Mouse (Mus musculus): Measurements from ENCODE around the gene Laptm5. TPM values are rescaled to one million over a fixed set of nuclear protein-coding genes. Genes with fewer than 3 reads are reported as not detected.

The Laptm5 gene
- polyA plus RNA-seq, 1 experiment from 2014 or later = 24.9 TPM

DNA sequence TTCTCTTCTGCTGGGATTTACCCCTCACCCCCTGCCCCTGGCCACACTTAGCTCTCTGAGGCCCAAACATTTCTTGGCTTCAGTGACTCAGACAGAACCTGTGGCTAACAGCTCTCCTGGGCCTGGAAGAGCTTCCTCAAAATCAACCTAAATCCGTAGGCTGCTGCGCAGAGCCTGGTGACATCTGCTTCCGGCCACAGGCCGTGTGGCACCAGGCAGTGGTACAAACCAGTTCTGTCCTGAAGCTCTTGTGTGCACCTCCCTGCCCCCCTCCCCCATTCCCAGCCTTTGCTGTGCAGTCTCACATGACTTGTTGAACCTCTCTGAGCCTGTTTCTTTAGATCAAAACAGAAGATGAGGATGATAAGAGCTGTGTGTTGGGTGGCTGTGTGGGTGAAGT lies 1.1 kb downstream of the Laptm5 start:
- WGBS = 83% methylated on average over 4 of the region's 4 CpGs
- Histone ChIP-seq H3K9ac (no peak overlapping the region), H3K36me3 (no peaks in the 10 kb centered on the region), H3K4me3 (no peak overlapping the region), H3K9me3 (no peaks in the 10 kb centered on the region), H3K27ac (replicated peaks) (no peak overlapping the region), H3K4me2 (no peak overlapping the region), H3K4me1 (replicated peaks) (no peaks in the 10 kb centered on the region), H3K27me3 (no peaks in the 10 kb centered on the region)
- ATAC-seq (ENCODE audit: low FRiP score, low read depth) = no peak

DNA sequence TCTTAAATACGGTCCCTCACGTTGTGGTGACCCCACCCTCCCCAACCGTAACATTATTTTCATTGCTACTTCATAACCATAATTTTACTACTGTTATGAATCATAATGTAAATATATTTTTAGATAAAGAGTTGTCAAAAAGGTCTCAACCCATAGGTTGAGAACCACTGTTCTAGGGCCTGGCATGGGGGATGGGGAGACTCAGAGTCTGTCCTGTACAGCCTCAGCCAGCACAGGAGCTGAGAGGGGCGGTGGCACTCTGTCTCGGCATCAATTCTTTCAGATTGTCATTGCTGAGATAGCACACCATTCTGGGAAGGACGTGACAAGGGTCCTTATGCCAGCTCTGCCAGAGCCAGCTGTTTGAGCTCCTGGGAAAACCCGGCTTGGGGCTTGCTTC lies 1.6 kb downstream of the Laptm5 start:
- Histone ChIP-seq H3K9ac (no peak overlapping the region), H3K27me3 (no peaks in the 10 kb centered on the region), H3K4me2 (no peak overlapping the region), H3K9me3 (no peaks in the 10 kb centered on the region), H3K4me1 (replicated peaks) (peaks cover 4% of the 10 kb centered on the region; the same call in 1 of the 2 replicates), H3K27ac (replicated peaks) (no peak overlapping the region), H3K4me3 (no peak overlapping the region), H3K36me3 (no peaks in the 10 kb centered on the region)
- no peak for ATAC-seq (ENCODE audit: low FRiP score, low read depth)
- 84% methylated on average over 7 of the region's 7 CpGs for WGBS

DNA sequence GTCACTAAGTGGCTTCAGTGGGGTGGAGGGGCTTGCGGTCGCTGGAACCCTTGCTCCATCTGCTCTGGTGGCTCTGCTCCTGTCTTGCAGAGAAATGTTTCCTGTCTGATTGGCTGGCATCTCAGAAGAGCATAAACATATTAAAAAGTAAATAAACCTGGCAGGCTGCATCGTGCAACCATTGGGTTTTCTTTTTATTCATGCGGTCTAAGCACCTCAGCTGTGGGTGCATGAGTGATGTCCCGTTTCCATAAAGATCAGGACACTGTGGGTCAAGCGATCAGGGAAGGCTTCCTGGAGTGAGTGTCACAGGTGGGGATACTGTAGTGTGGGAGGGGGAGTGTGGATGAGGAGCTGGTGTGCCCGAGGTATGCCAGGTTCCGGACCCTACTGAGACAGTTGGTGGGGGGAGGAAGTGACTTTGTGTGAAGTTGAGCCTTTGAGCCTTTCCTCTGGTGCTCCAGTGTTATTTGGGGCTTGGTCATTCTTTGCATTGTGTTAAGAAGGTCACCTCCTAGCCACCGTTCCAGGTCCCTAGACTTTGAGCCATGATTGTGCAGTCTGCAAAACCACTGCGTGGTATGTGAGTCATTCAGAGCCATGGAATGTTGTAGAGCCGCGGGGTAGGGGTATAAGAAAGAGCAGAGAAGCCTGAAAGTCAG lies 2.2 kb downstream of the Laptm5 start:
- no peak for ATAC-seq (ENCODE audit: low FRiP score, low read depth)
- H3K9ac ChIP-seq = no peak overlapping the region
- H3K9me3 ChIP-seq = no peaks in the 10 kb centered on the region
- no peak overlapping the region for H3K27ac ChIP-seq (replicated peaks)
- H3K4me2 ChIP-seq = no peak overlapping the region
- no peaks in the 10 kb centered on the region for H3K27me3 ChIP-seq
- H3K4me3 ChIP-seq = no peak overlapping the region
- 81% methylated on average over 12 of the region's 12 CpGs for WGBS
- peaks cover 10% of the 10 kb centered on the region for H3K4me1 ChIP-seq (replicated peaks)
- no peaks in the 10 kb centered on the region for H3K36me3 ChIP-seq

DNA sequence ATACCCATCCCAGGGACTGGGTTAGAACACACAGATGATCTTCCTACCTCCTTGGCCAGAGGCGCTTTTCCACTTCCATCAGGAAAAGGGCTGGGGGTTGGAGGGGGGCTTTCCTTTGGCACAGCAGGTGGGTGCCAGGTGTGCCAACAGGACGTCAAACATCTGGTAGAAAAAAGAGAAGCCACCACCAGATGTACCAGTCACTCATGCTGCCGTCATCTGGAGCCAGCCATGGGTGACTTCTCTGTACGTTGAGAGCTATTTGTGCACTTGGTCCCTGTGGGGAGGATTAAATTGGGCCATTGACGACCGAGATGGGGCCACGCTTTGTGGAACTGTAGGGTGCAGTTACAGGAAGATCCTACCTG lies 2.7 kb downstream of the Laptm5 start:
- no peaks in the 10 kb centered on the region for H3K36me3 ChIP-seq
- no peak overlapping the region for H3K4me2 ChIP-seq
- no peak for ATAC-seq (ENCODE audit: low FRiP score, low read depth)
- H3K9ac ChIP-seq = no peak overlapping the region
- no peaks in the 10 kb centered on the region for H3K9me3 ChIP-seq
- H3K4me3 ChIP-seq = no peak overlapping the region
- H3K4me1 ChIP-seq (replicated peaks) = peaks cover 14% of the 10 kb centered on the region
- 58% methylated on average over 7 of the region's 7 CpGs for WGBS
- H3K27me3 ChIP-seq = no peaks in the 10 kb centered on the region
- no peak overlapping the region for H3K27ac ChIP-seq (replicated peaks)

DNA sequence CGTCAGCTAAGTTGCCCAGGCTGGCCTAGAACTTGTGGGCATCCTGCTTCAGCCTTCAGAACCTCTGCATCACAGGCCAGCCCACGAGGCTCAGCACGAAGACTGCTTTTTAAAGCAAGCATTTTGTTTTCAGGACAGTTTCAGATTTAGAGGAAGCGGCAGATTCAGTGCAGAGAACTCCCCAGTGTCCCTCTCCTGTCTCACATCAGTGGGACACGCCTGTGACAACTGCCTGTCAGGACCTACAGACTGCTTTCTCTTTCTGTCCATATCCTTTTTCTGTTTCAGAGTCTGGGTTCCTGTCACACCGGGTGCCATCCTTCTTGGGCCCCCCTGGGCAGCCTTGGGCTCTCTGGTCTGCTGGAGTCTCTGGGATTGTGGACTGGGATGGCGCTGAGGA lies 3.7 kb downstream of the Laptm5 start:
- 84% methylated on average over 7 of the region's 7 CpGs for WGBS
- no peak for ATAC-seq (ENCODE audit: low FRiP score, low read depth)

DNA sequence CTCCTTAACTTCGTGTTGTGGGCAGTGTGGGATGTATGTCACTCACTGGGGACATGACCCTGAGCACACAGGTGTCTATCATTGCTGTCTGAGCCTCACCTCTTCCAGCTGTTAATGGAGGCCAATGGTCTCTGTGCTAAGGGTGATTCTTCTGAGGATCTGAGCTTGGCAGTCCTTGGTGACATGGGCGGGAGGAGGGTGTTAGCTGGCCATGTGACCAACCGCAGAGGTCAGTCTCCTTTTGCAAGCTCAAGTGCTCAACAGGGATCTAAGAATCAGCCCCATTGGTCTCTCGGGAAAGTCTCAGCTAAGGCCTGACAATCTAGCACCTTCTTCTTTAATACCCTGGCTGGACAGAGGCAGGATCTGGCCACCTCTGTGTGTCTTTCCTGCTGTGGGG lies 4.6 kb downstream of the Laptm5 start:
- WGBS = 82% methylated on average over 4 of the region's 4 CpGs
- ATAC-seq (ENCODE audit: low FRiP score, low read depth) = no peak
- Histone ChIP-seq H3K4me2 (no peak overlapping the region), H3K9ac (no peak overlapping the region), H3K27me3 (no peaks in the 10 kb centered on the region), H3K4me3 (no peak overlapping the region), H3K4me1 (replicated peaks) (peaks cover 19% of the 10 kb centered on the region), H3K36me3 (no peaks in the 10 kb centered on the region), H3K9me3 (no peaks in the 10 kb centered on the region), H3K27ac (replicated peaks) (no peak overlapping the region)

More for the DNA sequence above, 3.7 kb downstream of the Laptm5 start:
- no peak overlapping the region for H3K4me3 ChIP-seq
- H3K4me1 ChIP-seq (replicated peaks) = peaks cover 19% of the 10 kb centered on the region
- no peaks in the 10 kb centered on the region for H3K36me3 ChIP-seq
- no peak overlapping the region for H3K27ac ChIP-seq (replicated peaks)
- no peak overlapping the region for H3K9ac ChIP-seq
- H3K9me3 ChIP-seq = no peaks in the 10 kb centered on the region
- no peak overlapping the region for H3K4me2 ChIP-seq
- no peaks in the 10 kb centered on the region for H3K27me3 ChIP-seq

DNA sequence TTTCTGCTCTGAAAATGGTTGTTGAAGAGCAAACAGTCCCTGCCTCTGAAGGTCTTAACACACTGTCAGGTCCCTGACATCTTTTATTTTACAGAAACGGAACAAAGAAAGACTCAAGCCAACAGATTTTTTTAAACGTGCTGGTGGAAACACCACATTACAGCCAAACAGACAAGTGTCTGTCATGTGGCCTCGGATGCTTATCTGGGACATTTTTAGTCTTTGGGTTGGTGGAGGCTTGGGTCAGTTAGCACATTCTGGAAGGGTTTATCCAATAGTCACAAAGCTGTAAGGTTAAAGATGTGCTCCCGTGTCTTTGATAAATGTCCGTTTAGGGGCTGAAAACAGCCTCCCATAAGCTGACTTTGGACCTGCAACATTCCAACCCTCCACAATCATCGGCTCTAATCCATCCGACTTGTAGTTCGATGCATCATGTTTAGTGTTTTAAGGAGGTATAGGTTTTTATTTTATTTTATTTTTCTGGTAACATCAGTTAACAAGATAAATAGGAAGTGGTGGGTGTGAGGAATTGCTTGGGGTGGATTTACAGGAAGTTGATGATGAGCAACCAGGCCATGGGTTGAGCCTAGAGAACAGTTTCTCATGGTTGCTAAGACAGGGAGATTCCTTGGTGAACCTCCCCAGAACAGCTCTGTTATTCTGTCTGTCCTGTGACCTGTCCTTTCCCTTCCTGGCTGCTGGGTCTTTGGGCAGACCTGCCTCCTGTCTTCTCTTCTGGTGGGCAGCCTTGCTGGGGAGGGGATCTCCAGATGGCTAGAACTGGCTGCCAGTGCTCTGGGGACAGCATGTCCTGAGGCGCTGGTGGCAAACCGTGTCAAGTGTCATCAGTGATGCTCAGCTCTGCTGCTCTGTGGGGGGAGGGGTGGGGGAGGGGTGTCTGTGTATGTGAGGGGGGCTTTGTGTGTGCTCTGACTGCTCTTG lies 6.2 kb downstream of the Laptm5 start:
- 73% methylated on average over 10 of the region's 10 CpGs for WGBS
- no peak overlapping the region for H3K9ac ChIP-seq
- no peaks in the 10 kb centered on the region for H3K27me3 ChIP-seq
- H3K27ac ChIP-seq (replicated peaks) = no peak overlapping the region
- H3K36me3 ChIP-seq = no peaks in the 10 kb centered on the region
- H3K4me2 ChIP-seq = no peak overlapping the region
- no peaks in the 10 kb centered on the region for H3K9me3 ChIP-seq
- H3K4me3 ChIP-seq = no peak overlapping the region
- ATAC-seq (ENCODE audit: low FRiP score, low read depth) = no peak
- peaks cover 19% of the 10 kb centered on the region for H3K4me1 ChIP-seq (replicated peaks)

DNA sequence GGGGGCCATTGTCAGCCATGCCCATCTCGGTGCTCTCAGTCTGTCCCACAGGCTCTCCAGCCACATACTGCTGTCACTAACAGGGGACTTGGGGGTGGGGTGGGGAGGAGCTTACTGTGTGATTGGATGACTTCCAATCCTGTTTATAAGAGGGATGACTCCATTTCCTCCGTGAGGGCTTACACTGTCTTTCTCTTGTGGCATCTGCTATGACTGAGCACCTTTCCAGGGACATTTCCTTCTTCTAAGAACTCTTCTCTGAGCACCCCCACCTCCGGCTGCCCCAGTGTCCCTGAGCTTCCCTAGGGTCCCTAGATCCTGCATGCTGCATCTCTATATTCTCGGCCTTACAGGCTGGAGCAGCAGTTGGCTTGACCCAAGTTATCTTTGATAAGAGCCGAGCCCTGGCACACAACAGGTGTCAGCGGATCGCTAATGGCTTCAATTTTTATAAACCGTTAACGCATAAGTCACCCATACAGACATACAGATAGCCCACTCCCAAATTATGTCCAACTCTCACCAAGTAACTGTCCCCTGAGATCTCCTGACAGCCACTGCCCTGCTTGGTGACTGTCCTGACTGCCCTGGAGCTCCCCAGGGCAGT lies 6.9 kb downstream of the Laptm5 start:
- H3K4me1 ChIP-seq (replicated peaks) = peaks cover 19% of the 10 kb centered on the region
- no peaks in the 10 kb centered on the region for H3K9me3 ChIP-seq
- H3K4me3 ChIP-seq = no peak overlapping the region
- no peak overlapping the region for H3K4me2 ChIP-seq
- H3K9ac ChIP-seq = no peak overlapping the region
- ATAC-seq (ENCODE audit: low FRiP score, low read depth) = no peak
- H3K27me3 ChIP-seq = no peaks in the 10 kb centered on the region
- H3K36me3 ChIP-seq = no peaks in the 10 kb centered on the region
- no peak overlapping the region for H3K27ac ChIP-seq (replicated peaks)
- WGBS = 61% methylated on average over 9 of the region's 9 CpGs

DNA sequence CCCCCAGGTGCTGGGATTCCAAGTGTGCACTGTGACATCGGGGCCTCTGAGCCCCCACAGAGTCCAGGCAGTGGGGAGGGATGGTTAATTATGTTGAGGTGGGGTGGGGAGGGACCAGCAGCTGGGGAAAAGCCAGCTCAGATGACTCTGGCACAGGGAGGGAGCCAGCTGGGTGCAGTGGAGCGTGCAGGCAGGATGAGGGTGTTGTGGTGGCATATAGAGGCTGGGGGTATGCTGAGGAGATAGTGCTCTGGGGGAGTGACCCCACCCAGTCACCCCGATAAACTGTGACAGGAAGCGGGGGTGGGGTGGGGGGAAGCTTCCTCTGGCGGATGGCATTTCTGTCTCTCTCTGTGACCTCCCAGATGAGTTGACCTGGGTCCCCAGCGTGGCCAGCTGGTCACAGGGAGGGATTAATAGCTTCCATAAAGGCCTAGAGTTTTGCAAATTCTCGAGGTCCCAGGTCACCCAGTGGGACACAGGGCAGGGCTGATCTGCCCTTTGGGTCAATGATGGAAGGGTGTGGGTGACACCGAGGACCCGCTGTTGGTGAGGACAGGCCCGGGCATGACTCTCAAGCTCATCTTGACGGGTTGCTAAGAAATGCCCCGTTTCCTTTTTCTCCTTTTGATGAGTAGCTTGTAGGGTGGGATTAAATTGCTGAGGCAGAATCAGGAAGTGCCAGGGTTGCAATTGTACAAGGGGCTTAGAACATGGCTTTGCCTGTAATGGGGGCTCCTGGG lies 8.2 kb downstream of the Laptm5 start:
- Histone ChIP-seq H3K4me1 (replicated peaks) (peaks cover 19% of the 10 kb centered on the region), H3K27ac (replicated peaks) (no peak overlapping the region), H3K9ac (no peak overlapping the region), H3K9me3 (no peaks in the 10 kb centered on the region), H3K36me3 (no peaks in the 10 kb centered on the region), H3K4me3 (no peak overlapping the region), H3K4me2 (no peak overlapping the region), H3K27me3 (no peaks in the 10 kb centered on the region)
- no peak for ATAC-seq (ENCODE audit: low FRiP score, low read depth)
- WGBS = 35% methylated on average over 12 of the region's 12 CpGs

DNA sequence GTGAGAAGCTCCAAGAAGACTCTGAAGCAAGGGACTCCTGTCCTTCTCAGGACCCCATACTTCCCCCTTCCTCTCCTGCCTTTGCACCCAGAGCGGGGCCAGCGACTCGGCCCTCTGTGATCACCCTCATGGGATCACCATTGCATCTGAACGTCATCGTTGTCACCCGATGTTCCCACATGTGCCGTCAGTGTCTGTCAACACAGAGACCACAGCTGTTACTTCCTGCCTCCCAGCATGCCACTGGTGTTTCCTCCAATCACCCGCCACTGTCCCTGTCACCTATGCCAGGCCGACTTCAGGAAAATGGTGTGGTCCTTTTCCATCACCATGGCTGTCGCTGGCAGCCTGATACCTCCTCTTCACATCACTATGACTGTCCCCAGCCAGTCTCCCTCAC lies 9.1 kb downstream of the Laptm5 start:
- H3K9me3 ChIP-seq = no peaks in the 10 kb centered on the region
- no peak overlapping the region for H3K9ac ChIP-seq
- H3K4me3 ChIP-seq = no peak overlapping the region
- H3K27ac ChIP-seq (replicated peaks) = no peak overlapping the region
- no peaks in the 10 kb centered on the region for H3K27me3 ChIP-seq
- H3K4me2 ChIP-seq = no peak overlapping the region
- no peaks in the 10 kb centered on the region for H3K36me3 ChIP-seq
- peaks cover 19% of the 10 kb centered on the region for H3K4me1 ChIP-seq (replicated peaks)
- WGBS = 71% methylated on average over 10 of the region's 10 CpGs
- no peak for ATAC-seq (ENCODE audit: low FRiP score, low read depth)

DNA sequence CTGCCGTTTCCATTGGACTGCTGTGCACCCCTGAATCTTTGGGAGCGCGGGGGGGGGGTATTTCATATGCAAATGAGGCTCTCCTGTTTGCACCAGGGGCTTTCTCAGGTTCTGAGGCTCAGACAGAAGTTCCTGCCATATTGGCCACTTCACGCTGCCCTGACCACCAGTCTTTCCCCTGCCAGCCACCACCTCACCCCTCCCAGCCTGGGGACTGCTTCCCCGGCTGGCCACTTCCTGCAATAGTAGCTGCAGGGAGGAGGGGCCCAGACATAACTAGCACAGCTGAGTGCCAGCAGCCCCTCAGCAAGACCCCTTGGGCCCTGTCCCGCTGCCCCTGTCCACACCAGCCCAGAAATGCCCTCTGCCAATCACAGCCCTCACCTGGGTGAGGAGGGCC lies 13.3 kb downstream of the Laptm5 start:
- WGBS = 46% methylated on average over 6 of the region's 6 CpGs
- H3K36me3 ChIP-seq = no peaks in the 10 kb centered on the region
- ATAC-seq (ENCODE audit: low FRiP score, low read depth) = no peak
- H3K4me2 ChIP-seq = no peak overlapping the region
- H3K4me3 ChIP-seq = no peak overlapping the region
- H3K27ac ChIP-seq (replicated peaks) = no peak overlapping the region
- H3K27me3 ChIP-seq = no peaks in the 10 kb centered on the region
- H3K4me1 ChIP-seq (replicated peaks) = no peaks in the 10 kb centered on the region
- no peaks in the 10 kb centered on the region for H3K9me3 ChIP-seq
- H3K9ac ChIP-seq = no peak overlapping the region

DNA sequence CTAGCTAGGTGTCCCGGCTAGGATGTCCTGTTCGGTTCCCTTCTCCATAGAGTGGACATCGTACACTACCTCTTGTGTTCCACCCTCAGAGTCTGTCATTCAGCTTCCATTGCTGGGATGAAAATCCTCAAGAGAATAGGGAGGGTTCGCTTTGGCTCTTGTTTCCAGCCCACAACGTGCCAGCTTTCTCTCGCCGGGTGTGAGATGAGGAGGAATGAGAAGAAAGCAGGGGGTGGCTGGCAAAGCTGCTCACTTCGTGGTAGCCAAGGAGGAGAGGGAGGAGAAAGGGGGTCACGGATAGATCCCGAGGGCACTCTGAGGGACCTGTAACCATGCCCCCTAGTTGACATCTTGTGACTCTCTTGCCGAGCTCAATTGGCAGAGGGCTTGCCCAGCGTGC lies 14.9 kb downstream of the Laptm5 start:
- H3K9me3 ChIP-seq = no peaks in the 10 kb centered on the region

More for the DNA sequence above, 14.9 kb downstream of the Laptm5 start:
- ATAC-seq (ENCODE audit: low FRiP score, low read depth) = no peak
- H3K9ac ChIP-seq = no peak overlapping the region
- WGBS = 85% methylated on average over 12 of the region's 12 CpGs
- H3K27ac ChIP-seq (replicated peaks) = no peak overlapping the region
- no peaks in the 10 kb centered on the region for H3K4me1 ChIP-seq (replicated peaks)
- H3K4me3 ChIP-seq = no peak overlapping the region
- no peak overlapping the region for H3K4me2 ChIP-seq
- H3K36me3 ChIP-seq = no peaks in the 10 kb centered on the region
- no peaks in the 10 kb centered on the region for H3K27me3 ChIP-seq
